Mouse (Mus musculus): ENCODE measurements around the gene Slc46a1. TPM values are rescaled to one million over a fixed set of nuclear protein-coding genes. Genes with fewer than 3 reads are reported as not detected.
A peak's percentile ranks its signal among the peaks of the same experiment; 100 is the strongest.

Gene Slc46a1
- 20.2 and 21.3 TPM in 2 replicates for polyA plus RNA-seq (2015; fragmentation: Nextera tagmentation; extraction: Ambion mirVana)

- peak within 1 kb of the TSS; percentile 52 for H3K9ac ChIP-seq
- peak; percentile 94 for ATAC-seq (ENCODE audit: insufficient number of reproducible peaks, low FRiP score, low TSS enrichment, low read depth)
- under 1% methylated on average over 41 of the region's 41 CpGs for WGBS
- H3K27me3 ChIP-seq: no peaks in the 10 kb centered on the region
- H3K4me3 ChIP-seq: peak within 1 kb of the TSS; percentile 67
- H3K27ac ChIP-seq: peak within 1 kb of the TSS; percentile 94
- peaks cover 3% of the 10 kb centered on the region; the same call in 1 of the 2 replicates for H3K36me3 ChIP-seq
- peak within 1 kb of the TSS; percentile 76 for H3K4me2 ChIP-seq
- H3K9me3 ChIP-seq: no peaks in the 10 kb centered on the region
- peaks cover 17% of the 10 kb centered on the region for H3K4me1 ChIP-seq
Measured at GRCm38 (mm10) chr11:78465568-78466180, at the start of gene Slc46a1. TSS of gene Slc46a1 (plus strand) at chr11:78465697.

GRCm38 (mm10) chr11:78416854-78417253 is 48.6 kb upstream of the Slc46a1 start:
- Histone ChIP-seq H3K4me2 (no peak overlapping the region), H3K27me3 (no peaks in the 10 kb centered on the region), H3K27ac (no peak overlapping the region), H3K36me3 (no peaks in the 10 kb centered on the region), H3K4me3 (no peak overlapping the region), H3K4me1 (0 out of 2 replicates have a peak, but pooled peaks cover 3% of the 10 kb centered on the region), H3K9me3 (no peaks in the 10 kb centered on the region), H3K9ac (no peak overlapping the region)
- ATAC-seq (ENCODE audit: insufficient number of reproducible peaks, low FRiP score, low TSS enrichment, low read depth): no peak
- WGBS: 78% methylated on average over 6 of the region's 6 CpGs

GRCm38 (mm10) chr11:78420263-78420889 is 45.1 kb upstream of the Slc46a1 start:
- Histone ChIP-seq H3K4me3 (no peak overlapping the region), H3K4me1 (no peaks in the 10 kb centered on the region), H3K27ac (no peak overlapping the region), H3K4me2 (no peak overlapping the region), H3K27me3 (no peaks in the 10 kb centered on the region), H3K9me3 (no peaks in the 10 kb centered on the region), H3K36me3 (no peaks in the 10 kb centered on the region), H3K9ac (no peak overlapping the region)
- 62% methylated on average over 12 of the region's 12 CpGs for WGBS
- ATAC-seq (ENCODE audit: insufficient number of reproducible peaks, low FRiP score, low TSS enrichment, low read depth): no peak

- Histone ChIP-seq H3K4me1 (no peaks in the 10 kb centered on the region), H3K27me3 (no peaks in the 10 kb centered on the region)
- ATAC-seq (ENCODE audit: insufficient number of reproducible peaks, low FRiP score, low TSS enrichment, low read depth): no peak
Measured at GRCm38 (mm10) chr11:78421201-78422009, 44.1 kb upstream of the Slc46a1 start.

GRCm38 (mm10) chr11:78422055-78422819 is 43.3 kb upstream of the Slc46a1 start, which contains the start of gene Slc13a2:
TSS of gene Slc13a2 (minus strand) at chr11:78422217.
- Histone ChIP-seq H3K27me3 (no peaks in the 10 kb centered on the region), H3K4me3 (no peak within 1 kb of the TSS), H3K9ac (no peak within 1 kb of the TSS), H3K36me3 (no peaks in the 10 kb centered on the region), H3K27ac (no peak within 1 kb of the TSS), H3K4me1 (no peaks in the 10 kb centered on the region), H3K4me2 (no peak within 1 kb of the TSS), H3K9me3 (no peaks in the 10 kb centered on the region)
- WGBS: 15% methylated on average over 13 of the region's 13 CpGs
- ATAC-seq (ENCODE audit: insufficient number of reproducible peaks, low FRiP score, low TSS enrichment, low read depth): no peak

More at GRCm38 (mm10) chr11:78421201-78422009, 44.1 kb upstream of the Slc46a1 start:
- no peak overlapping the region for H3K4me2 ChIP-seq
- H3K27ac ChIP-seq: no peak overlapping the region
- 66% methylated on average over 13 of the region's 13 CpGs for WGBS
- no peak overlapping the region for H3K4me3 ChIP-seq
- H3K36me3 ChIP-seq: no peaks in the 10 kb centered on the region
- no peaks in the 10 kb centered on the region for H3K9me3 ChIP-seq
- H3K9ac ChIP-seq: no peak overlapping the region

- H3K4me1 ChIP-seq: no peaks in the 10 kb centered on the region
- no peak overlapping the region for H3K9ac ChIP-seq
- ATAC-seq (ENCODE audit: insufficient number of reproducible peaks, low FRiP score, low TSS enrichment, low read depth): no peak
- no peak overlapping the region for H3K27ac ChIP-seq
- H3K4me2 ChIP-seq: no peak overlapping the region
- no peaks in the 10 kb centered on the region for H3K36me3 ChIP-seq
- whole genome bisulfite sequencing: 45% methylated on average over 2 of the region's 2 CpGs
- no peaks in the 10 kb centered on the region for H3K27me3 ChIP-seq
- no peak overlapping the region for H3K4me3 ChIP-seq
- H3K9me3 ChIP-seq: no peaks in the 10 kb centered on the region
Measured at GRCm38 (mm10) chr11:78424352-78424751, 41.1 kb upstream of the Slc46a1 start.

GRCm38 (mm10) chr11:78425572-78425971 is 39.9 kb upstream of the Slc46a1 start:
- 76% methylated on average over 1 of the region's 1 CpGs for WGBS
- Histone ChIP-seq H3K4me2 (no peak overlapping the region), H3K27ac (no peak overlapping the region), H3K9ac (no peak overlapping the region), H3K4me3 (no peak overlapping the region), H3K4me1 (no peaks in the 10 kb centered on the region), H3K9me3 (no peaks in the 10 kb centered on the region), H3K27me3 (no peaks in the 10 kb centered on the region), H3K36me3 (no peaks in the 10 kb centered on the region)
- no peak for ATAC-seq (ENCODE audit: insufficient number of reproducible peaks, low FRiP score, low TSS enrichment, low read depth)

GRCm38 (mm10) chr11:78427655-78428054 is 37.8 kb upstream of the Slc46a1 start:
- Histone ChIP-seq H3K4me2 (no peak overlapping the region), H3K9me3 (no peaks in the 10 kb centered on the region), H3K9ac (no peak overlapping the region), H3K4me3 (no peak overlapping the region), H3K4me1 (no peaks in the 10 kb centered on the region), H3K27ac (no peak overlapping the region), H3K36me3 (no peaks in the 10 kb centered on the region), H3K27me3 (no peaks in the 10 kb centered on the region)
- no peak for ATAC-seq (ENCODE audit: insufficient number of reproducible peaks, low FRiP score, low TSS enrichment, low read depth)
- WGBS: 94% methylated on average over 6 of the region's 6 CpGs

GRCm38 (mm10) chr11:78428309-78428708 is 37.2 kb upstream of the Slc46a1 start:
- no peak overlapping the region for H3K4me2 ChIP-seq
- H3K4me1 ChIP-seq: no peaks in the 10 kb centered on the region
- no peak for ATAC-seq (ENCODE audit: insufficient number of reproducible peaks, low FRiP score, low TSS enrichment, low read depth)
- H3K27ac ChIP-seq: no peak overlapping the region
- no peak overlapping the region for H3K4me3 ChIP-seq
- H3K36me3 ChIP-seq: no peaks in the 10 kb centered on the region
- 82% methylated on average over 5 of the region's 5 CpGs for WGBS
- H3K27me3 ChIP-seq: no peaks in the 10 kb centered on the region
- no peaks in the 10 kb centered on the region for H3K9me3 ChIP-seq
- no peak overlapping the region for H3K9ac ChIP-seq

GRCm38 (mm10) chr11:78430195-78430878 is 35.2 kb upstream of the Slc46a1 start:
- Histone ChIP-seq H3K9me3 (no peaks in the 10 kb centered on the region), H3K27me3 (no peaks in the 10 kb centered on the region), H3K4me3 (no peak overlapping the region), H3K9ac (no peak overlapping the region), H3K27ac (no peak overlapping the region), H3K4me1 (no peaks in the 10 kb centered on the region), H3K4me2 (no peak overlapping the region), H3K36me3 (no peaks in the 10 kb centered on the region)
- 43% methylated on average over 11 of the region's 11 CpGs for WGBS
- ATAC-seq (ENCODE audit: insufficient number of reproducible peaks, low FRiP score, low TSS enrichment, low read depth): no peak

GRCm38 (mm10) chr11:78431176-78431575 is 34.3 kb upstream of the Slc46a1 start:
- Histone ChIP-seq H3K4me1 (peaks cover 7% of the 10 kb centered on the region; the same call in 1 of the 2 replicates), H3K4me3 (no peak overlapping the region), H3K9ac (no peak overlapping the region), H3K27ac (no peak overlapping the region), H3K9me3 (no peaks in the 10 kb centered on the region), H3K4me2 (no peak overlapping the region), H3K27me3 (no peaks in the 10 kb centered on the region), H3K36me3 (no peaks in the 10 kb centered on the region)
- WGBS: 83% methylated on average over 10 of the region's 10 CpGs
- no peak for ATAC-seq (ENCODE audit: insufficient number of reproducible peaks, low FRiP score, low TSS enrichment, low read depth)

Data from limb, embryonic 15.5 days (tissue).